Mouse (Mus musculus) myocyte (in vitro differentiated cells): ENCODE data around the gene Mtfr1l.

ENCODE experiments used
- E2F4 ChIP-seq: IDR thresholded peaks from one replicate; pipeline ENCODE4 v1.6.1; 2011; ENCODE audit warnings: mild to moderate bottlenecking, control low read depth, moderate library complexity; ENCODE audit not compliant: insufficient read depth
- MYOD1 ChIP-seq, 3 experiments: IDR thresholded peaks; one replicate each; pipeline ENCODE4 v1.6.1; 2011; ENCODE audit warnings: control low read depth in 2 of 3, low read depth in 2 of 3, mild to moderate bottlenecking in 2 of 3, moderate library complexity in 1 of 3; ENCODE audit not compliant: insufficient read length in 2 of 3, control insufficient read depth in 1 of 3
- POLR2A ChIP-seq: IDR thresholded peaks from one replicate; pipeline ENCODE4 v1.6.1; 2011; ENCODE audit warnings: low read depth, mild to moderate bottlenecking, control low read depth, moderate library complexity; ENCODE audit not compliant: insufficient read length
- TCF3 ChIP-seq: IDR thresholded peaks from one replicate; pipeline ENCODE4 v1.6.1; 2011; ENCODE audit warnings: low read depth, control low read depth; ENCODE audit not compliant: insufficient read length
- USF1 ChIP-seq: IDR thresholded peaks from one replicate; pipeline ENCODE4 v1.6.1; 2011; ENCODE audit warnings: low read depth, mild to moderate bottlenecking, control low read depth, moderate library complexity

DNA sequence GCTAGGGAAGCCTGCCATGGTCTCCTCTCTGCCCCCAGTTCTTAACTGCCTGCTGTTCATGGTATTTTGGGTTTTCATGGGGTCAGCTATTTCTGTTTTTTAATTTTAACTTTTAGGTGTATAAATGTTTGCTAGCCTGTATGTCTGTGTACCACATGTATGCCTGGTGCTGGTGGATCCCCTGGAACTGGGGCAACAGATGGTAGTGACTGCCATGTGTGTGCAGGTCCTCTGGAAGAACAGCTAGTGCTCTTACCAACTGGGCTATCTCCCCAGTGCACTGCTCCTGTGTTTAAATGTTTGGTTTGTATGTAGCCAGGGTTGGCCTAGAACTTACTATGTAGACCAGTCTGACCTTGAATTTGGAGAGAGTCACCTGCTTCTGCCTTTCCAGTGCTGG, 15.9 kb downstream of the Mtfr1l start:
- TF ChIP-seq MYOD1 (IDR thresholded peaks at IDR 0.05; ENCODE audit: control insufficient read depth in 1 of 3, insufficient read length in 2 of 3, low read depth in 2 of 3) (no peak), USF1 (no peak), TCF3 (no peak), E2F4 (no peak), POLR2A (no peak)
